Mouse (Mus musculus) c-Kit-positive CD71-negative TER-119-negative erythroid progenitor cells, embryonic 14.5 days (primary cell): ENCODE measurements around the gene Sorbs1.

Experiments
- DNase-seq: peaks from one replicate; pipeline ENCODE4 v3.0.0-alpha.2; 2013; ENCODE audit warnings: low read depth

The Sorbs1 gene

DNA sequence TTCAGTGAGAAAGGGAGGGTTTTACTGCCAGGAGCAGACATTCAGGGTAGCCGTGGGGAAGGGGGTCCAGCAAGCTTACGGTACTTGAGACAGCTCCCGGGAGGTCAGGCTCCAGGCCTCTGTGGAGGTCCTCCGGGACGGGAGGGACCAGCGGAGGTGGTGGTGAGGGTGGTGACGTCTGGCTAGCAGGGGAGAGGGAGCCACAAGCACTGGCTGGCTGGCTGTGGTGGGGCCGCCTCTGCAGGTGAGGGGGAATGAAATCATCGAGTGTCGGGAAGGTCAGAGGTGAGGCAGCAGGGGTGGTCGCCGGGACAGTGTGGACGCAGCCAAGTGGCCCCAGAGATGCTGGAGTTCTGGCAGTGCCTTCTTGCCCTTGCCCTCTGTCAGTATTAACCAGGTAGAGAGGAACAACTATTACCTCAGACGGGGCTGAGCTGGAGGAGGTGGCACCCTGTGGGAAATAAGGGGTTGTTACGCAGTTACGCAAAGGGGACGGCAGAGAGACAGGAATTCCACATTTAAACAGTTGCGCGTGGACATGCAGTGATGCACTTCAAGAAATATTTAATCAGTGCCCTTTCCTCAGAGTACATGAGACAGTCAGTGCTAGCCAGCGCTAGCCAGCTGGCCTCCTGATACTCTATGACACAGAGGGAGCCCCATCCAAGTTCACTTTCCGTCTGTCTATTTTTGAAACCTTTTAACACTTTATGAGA lies 136.9 kb downstream of the Sorbs1 start:
- no peak for DNase-seq

DNA sequence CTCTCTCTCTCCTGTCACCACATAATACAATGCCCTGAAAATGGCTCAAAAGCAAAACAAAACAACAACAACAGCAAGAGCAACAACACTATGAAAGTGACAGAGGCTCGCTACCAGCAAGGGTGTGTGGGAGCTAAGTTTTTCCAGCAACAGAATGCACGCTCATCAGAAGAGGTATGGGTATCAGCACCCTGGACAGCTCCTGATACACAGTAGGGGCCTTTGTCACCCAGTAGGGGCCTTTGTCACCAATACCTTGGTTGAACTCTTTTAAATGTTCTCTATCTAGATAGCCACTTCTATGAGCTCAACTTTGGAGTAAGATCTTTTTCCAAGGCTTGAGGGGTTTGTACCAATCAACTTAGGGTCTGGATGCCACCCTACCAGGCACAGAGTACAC lies 138.9 kb downstream of the Sorbs1 start:
- no peak for DNase-seq

DNA sequence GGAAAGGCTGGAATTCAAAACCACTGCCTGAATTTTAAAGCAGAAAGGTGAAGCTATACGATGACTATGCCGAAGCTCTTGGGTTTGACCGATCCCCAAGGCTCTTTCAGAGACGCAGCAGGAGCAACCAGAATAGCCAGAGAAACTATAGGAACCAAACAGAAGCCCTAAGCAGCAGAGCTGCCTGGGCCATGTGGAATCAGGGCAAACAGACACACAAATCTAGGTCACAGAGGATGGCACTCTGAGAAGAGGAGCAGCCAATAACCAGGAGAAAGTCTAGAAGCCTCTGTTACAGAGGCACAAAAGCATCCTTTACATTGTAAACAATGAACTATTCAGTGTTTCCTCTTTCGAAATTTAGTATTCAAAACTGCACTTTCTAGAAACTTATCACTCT lies 140.9 kb downstream of the Sorbs1 start:
- no peak for DNase-seq

DNA sequence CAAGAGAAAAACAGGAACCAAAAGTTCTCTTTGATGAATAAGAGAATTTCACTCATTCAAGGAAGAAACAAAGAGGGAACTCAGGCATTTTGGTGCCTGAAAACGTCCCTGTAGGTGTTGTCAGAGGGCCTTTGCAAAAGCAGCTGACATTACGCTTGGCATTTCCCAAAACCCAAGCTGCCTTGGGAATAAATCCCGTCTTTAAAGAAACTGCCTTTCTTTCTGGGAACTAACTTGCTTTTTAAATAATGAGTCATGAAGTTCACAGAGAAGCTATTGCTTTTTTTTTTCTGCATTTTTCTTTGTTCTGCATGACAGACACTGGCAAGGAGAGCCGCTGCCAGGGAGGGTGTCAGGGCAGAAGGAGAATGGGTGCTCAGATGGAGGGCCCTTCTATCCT lies 141.7 kb downstream of the Sorbs1 start:
- DNase-seq: no peak

DNA sequence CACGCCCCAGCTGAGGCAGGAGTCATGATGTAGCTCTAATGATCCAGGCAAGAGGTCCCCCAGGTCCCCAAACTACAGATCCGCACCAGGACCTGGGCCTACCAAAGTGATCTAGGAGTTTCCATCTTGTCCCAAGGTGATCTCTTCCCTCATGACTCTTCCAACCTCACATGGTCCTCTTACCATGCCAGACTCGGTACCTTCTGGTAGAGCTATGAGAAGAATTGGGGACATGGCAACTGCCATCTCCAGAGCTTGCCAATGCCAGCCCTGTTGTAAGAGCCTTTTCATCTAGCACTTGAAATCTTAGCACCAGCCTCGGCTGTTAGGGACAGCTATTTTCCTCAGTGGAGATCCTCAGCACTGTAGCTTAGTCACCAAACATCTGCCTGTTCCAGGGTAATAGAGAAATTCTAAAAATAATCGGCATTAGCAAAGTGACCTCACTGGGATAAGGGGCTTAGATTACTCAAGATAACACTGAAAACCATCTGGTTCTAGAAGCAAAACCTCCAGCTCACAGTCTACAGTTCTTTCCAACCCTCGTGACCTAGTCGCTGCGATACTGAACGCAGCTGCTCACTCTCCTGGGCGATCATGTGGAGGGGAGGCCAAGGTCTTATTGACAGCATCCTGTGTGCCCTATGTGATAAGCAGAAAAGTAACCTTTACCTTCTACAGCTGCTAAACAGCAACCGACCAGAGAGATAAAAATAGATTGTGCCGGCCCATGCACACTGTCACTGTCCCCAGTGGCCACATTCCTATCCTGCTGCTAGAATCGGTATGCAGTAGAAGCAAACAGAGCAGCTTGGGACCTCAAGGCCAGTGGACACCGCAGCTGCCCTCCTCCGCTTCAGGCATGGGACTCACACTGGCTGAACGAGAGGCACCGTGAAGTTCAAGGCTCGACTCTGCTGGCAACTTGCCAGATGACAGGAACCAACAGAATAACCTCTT lies 143.4 kb downstream of the Sorbs1 start:
- DNase-seq: no peak

DNA sequence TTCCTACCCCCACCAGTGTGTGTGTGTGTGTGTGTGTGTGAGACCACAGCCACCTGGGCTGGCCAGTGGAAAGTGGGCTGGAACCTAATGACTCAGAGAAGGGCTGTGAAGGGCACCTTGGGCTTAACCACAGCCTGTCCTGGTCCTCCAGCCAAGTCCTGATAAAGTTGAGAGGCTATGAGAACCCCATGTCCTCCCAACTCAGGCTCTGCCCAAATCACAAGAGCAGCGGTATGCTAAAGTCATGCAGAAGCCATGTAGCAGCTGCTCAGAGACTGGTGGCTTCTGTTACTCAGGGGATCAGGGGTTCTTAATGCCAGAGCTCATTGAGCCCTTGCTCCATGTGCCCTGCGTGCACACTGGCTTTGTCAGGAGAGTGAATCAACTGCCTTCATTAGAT lies 145.1 kb downstream of the Sorbs1 start:
- DNase-seq: no peak

DNA sequence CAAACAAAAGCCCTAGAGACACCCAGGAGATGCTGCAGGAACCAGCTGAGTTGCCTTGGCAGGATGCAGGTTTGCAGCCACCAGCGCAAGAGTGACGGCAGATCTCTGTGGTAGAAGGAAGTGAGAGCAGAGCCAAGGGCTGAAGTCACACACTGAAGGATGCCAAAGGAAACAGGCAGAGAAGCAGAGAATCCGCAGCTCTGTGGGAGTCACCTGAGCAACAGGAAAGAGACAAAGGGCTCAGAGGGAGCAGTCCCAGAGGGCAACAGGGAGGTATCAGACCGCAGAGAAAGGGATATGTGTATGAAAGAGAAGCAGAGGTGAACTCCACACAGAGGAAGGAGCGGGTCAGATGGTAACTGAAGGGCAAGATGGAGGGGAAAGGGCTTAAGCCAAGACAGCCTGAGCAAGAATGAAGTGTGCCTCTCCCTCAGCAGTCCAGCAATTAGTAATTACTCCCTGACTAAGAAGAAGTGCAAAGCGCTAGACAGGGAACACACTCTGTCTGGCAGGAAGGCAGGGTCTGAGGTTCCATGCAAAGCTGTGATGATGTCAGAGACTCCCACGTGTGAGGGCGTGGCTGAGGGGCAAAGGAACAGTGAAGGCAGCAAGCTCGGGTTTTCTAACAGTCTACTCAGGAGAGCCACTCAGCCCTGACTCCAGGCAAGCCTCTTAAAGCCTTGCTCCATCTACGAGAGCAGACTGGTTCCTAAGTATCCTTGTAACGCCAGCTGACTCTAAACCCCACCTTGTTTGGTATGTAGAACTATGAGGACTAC lies 147.2 kb downstream of the Sorbs1 start:
- peak; percentile 55 for DNase-seq

DNA sequence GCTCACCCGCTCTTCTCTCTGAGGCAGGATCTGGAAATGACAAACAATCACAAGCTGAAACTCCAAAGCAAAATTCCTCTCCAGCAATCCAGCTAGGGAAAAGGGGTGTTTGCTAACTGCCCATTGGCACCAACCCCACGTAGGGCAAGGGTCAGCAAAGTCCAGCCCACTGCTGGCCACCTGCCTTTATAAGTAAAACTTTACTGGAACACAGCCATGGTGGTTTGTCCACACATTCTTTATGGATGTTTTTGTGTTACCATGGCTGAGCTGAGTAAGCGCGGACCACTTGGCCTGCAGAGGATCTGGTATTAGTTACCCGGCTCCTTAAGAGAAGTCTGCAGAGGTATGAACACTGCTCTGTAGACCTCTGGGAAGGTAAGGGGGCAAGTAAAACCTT lies 148.4 kb downstream of the Sorbs1 start:
- DNase-seq: no peak

DNA sequence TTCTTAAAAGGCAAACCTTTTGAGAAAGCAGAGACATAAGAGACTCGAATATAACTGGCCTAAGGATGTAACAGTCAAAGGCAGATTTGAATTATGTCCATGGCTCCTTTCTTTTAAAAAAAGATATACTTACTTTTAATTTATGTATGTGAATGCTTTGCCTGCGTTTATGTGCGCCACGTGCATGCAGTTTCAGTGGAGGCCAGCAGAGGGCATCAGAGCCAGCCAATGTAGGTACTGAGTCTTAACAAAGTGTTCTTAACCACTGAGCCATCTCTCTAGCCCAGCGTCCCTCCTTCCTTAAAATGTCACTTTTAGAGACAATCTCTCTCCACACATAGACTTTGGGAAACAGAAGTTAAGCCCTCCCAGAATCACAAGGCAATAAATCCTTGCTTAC lies 150.1 kb downstream of the Sorbs1 start:
- no peak for DNase-seq

DNA sequence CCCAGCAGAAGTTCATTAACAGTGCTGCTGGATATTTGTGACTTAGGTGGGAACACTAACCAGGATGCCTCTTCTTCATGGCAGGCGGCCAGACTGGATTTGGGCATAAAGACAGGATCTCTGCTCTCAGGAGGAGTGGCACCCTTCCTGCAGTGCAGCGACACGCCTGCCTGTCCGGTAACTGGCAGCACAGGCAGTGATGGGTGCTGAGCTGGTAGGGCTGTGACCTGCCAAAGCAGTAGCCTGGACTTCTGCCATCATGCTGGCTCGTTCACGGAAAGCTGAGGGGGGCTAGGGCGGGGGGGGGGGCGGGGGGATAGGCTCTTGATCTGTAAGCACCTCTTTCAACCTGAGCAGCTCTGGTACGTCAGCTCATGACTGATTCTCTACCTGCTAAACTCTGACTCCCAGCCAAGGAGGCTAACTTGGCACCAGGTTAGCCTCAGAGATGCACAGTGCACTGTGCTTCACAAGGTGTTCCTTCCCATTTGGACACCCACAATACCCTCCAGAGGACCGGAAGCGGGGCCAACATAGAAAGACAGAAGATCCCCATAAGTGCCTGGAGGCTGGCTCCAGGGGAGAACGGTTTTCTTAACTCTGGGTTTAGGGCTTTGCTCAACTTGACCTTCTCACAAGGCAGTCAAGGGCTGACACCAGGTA lies 151.2 kb downstream of the Sorbs1 start:
- no peak for DNase-seq

DNA sequence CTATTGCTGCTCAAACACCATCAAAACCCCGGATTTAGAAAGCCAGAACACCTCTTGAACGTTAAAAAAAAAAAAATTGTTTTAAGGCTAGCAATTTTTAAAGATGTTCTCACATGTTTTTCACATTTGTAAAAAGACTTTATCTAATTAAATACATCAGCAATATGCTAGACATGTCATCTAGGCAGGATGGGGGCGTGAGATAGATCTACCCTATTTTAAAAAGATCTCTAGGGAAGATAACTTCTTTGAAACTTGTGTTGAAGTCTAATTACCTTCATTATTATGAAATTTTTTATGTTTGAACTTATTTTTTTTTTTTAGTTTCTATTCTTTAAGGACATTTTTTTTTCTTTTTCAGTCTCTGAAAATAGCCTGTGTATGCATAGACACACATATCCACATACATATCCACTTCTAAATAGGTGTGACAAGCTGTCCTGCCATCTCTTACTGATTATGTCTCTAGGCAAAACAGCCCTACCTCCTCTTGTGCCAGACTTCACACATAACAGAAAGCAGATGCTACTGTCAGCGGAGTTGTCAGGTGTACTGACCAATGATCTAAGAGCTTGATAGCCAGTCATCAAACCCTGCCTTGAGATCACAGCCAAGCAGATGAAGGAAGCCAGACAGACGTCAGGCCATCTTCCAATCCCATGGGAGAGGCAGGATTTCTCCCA lies 153.7 kb downstream of the Sorbs1 start:
- DNase-seq: no peak

DNA sequence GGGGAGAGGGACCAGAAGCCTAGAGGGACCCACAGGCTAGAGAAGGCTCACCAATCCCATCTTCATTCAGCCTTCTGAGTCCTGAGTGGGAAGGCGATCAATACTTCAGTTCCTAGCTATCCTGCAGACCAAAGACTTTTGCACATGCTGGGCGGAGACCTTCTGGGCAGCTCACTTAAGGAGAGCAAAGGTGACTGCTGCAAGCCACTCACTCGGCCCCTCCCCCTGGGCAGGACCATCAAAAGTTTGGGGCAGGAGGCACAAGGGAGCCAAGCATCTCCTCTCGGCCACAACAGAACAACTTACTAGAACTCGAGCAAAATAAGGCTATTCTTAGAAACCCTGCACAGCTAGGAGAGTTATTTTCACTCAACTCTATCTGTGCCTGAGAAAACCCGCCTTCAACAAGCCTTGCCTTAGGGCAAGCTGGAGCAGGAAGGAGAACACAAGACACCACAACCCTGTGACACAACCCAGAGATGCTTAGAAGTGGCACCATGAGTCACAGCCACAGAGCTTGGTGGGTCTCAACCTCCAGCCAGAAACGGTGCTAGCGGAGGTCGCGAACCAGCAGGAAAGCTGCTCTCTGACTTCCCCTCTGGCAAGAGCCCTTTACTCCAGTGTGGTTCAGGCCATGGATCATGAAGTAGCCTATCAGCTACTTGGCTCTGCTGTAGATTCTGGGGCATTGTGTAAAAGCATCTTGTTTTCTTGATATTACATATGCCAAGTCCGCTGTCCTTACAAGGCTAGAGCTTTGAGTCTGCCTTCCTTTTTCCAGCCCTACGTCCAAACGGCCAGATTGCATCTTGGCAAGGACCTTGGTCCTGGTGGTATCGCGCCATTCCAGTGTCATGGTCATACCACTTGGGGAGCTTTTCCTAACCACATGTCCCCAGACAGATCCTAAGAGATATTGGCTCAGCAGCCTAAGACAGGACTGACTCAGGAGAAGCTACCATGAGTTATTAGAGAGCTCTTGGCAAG lies 156.8 kb downstream of the Sorbs1 start:
- no peak for DNase-seq

DNA sequence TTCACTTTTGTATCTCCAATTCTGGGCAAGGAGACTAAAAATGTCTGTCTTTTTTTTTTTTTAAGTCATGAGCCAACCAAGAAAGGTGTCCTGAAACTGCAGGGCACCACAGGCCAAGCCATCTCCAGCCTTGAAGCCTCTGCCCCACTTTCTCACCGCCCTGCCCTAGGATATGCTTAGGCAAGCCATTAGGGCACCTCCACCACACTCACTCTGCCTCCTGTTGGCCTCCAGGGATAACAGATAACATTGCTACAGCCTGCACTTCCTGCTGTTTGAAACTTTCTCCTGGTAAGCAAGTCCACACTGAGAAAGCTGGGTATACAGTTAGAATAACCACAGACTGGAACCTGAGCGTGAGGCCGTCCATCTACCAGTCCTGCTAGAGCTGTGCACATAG lies 158.5 kb downstream of the Sorbs1 start:
- DNase-seq: no peak

DNA sequence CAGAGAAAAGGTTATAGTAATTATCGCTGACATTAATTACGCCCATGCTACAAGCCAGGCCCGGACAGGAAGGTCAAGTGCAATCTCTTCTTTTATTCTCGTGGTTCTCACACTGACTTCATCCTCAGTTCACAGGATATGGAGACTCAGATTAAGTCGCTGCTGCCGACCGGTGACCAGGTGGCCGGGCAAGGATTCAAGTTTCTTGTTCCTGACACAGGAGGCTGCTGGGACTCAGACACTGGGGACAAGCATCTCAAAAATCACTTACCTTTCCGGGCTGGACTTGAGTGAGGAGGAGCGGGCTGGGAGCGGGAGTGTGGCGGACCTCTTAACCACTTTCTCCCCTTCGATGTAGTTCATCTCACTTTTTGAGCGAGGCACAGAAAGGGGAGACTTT lies 161.6 kb downstream of the Sorbs1 start:
- DNase-seq: no peak

DNA sequence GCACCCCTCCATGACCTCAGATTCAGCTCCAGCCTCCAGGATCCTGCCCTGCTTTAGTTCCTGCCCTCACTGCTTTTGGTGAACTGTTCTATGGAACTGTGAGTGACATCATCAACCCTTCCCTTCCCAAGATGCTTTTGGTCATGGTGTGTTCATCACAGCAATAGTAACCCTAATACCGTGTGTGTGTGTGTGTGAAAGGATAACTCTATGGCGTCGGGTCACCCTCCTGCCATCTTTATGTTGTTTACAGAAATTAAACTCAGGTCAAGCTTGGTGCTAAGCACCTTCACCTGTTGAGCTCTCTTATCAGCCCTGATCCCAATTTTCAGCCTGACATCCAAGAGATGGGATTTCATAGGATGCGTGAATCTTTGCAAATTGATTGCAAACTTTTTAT lies 162.7 kb downstream of the Sorbs1 start:
- no peak for DNase-seq

DNA sequence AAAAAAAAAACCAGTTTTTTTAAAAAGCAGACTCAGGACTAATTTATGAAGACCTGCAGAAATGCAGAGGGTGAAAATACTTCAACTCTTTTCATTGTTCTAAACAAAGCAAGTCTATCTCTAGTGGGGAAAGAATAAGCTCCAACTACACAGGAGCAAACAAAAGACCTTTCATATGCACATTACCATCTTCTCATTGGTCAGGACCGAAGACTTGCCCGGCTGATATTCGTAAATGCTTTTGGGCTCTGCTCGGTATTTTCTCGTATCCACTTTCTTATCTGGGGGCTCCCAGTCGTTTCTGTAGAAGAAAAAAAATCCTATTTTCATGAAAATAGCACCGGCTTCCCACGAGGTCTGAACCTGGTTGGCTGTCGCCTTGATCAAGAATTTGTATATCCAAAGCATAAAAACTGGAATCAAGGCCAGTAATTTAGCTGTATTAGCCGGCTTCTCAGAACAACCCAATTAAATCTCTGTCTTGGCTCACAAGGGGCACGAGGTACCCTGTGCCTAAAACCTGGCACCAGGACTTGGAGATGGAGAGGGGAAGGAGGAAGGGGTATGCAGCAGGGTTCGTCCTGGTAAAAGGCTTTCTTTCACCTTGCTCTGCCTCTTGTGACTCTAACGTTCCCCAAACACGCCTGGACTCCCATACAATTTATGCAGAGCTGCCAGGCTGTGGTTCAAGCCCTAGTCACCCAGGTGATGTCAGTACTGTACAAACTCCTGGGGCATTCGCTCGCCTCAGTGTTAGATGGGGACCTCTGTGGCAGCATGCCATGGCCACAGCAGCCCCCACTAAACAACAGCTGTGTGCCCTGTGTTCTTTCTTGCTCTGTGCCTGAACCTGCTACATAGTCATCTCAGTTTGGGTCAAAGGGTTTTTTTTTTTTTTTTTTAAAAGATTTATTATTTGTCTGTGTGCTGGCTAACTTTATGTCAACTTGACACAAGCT lies 163.6 kb downstream of the Sorbs1 start:
- DNase-seq: no peak

DNA sequence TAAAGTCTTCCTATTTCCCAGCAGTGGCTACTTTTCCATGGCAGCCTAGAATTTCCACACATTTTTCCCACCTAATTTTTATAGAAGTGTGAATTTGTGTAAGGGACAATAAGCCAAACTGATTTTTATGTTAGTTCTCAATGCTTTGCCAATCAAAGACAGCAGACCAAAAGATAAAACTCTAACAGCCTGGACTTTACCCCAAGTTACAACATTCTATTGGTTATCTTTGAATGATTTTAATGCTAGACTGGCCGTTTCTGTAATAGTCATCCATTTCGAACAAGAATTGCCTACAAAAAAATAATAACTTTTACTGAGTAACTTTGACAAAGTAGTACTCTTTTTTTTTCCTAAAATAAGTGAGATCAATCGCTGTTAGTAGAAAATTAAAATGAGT lies 164.3 kb downstream of the Sorbs1 start:
- DNase-seq: no peak

DNA sequence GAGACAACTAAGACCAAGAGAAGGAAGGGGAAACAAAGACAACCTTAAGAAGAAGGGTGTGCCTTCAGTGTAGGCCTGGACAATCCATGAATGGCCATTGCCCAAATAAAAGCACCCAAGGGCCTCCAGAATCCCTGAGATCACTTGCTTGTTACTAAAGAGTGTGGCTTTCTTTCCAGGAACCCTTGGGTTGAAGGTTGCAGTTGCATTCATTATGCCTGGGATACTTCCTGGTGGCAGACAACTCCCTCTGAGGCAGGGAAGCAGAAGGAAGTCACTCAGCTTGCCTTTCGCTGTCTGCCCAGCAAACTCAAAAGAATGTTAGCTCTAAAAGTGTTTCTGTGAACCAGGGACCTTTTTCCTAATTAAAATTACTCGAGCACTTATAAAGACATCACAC lies 164.9 kb downstream of the Sorbs1 start:
- DNase-seq: no peak

DNA sequence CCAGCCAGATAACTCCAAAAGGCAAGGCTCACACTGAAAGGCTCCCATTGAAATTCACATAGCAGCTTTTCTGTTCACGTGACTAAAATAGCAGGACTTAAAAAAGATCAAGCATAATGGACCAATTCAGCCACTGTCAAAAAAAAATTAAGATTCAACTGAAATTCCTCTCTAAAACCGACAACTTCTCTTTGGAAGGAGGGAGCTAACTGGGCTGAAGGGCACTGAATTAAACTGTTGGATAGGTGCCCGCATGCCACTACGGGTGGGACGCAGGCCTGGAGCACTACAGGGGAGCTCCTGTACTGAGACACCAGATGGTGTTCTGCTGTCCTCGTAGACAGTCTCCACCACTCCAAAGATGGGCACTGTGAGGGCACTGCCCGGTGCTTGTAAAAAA lies 165.4 kb downstream of the Sorbs1 start:
- no peak for DNase-seq
